ENCODE assay signal across 12 mouse cellular contexts in genomic region chr7:139528309-139529076, GRCm38 (mm10). TPM values are rescaled to one million over a fixed set of nuclear protein-coding genes. Genes with fewer than 3 reads are reported as not detected.
A peak's percentile ranks its signal among the peaks of the same experiment; 100 is the strongest.
DNase-seq lines count a peak whose midpoint lies in the region; ATAC-seq lines count a peak whose summit lies in the region.
"Had no signal": no experiment of that assay in that cellular context is flagged by ENCODE, and none has a peak within 500 bp of the region (broad histone marks: within the 10 kb centered on the region; RNA-seq: fewer than 3 reads in every experiment).

No protein-coding gene starts in this region.

- DNase-seq in ovary, adult 18-20 months (ENCODE audit: low spot score): peak; percentile 22
- DNase-seq in ovary, postnatal 10 days (ENCODE audit: low spot score): no peak
- DNase-seq in forebrain, embryonic 11.5 days (ENCODE audit: low spot score): peak; percentile 87
- DNase-seq in midbrain, embryonic 11.5 days (ENCODE audit: low spot score, missing footprints): peak; percentile 97
- DNase-seq in spleen, adult 18-20 months: no peak
- no peak for DNase-seq in frontal cortex, adult 2 months (ENCODE audit: extremely low spot score in 1 of 2, low spot score in 1 of 2)
- DNase-seq in heart, postnatal 36 days: no peak
- DNase-seq: liver, embryonic 13.5 days had no signal

- peak overlapping the region; percentile 31; the same call in 1 of the 2 replicates for H3K27ac ChIP-seq in forebrain, embryonic 11.5 days (ENCODE audit: low read depth, low read length)
- H3K27ac ChIP-seq in midbrain, embryonic 11.5 days (ENCODE audit: low read depth, low read length): peak overlapping the region; percentile 67
- H3K27ac ChIP-seq: heart, embryonic 15.5 days; layer of hippocampus, adult 2 months; liver, embryonic 13.5 days had no signal

- H3K9ac ChIP-seq in forebrain, embryonic 11.5 days (ENCODE audit: low read length): no peak overlapping the region; the same call in 1 of the 2 replicates
- H3K9ac ChIP-seq in midbrain, embryonic 11.5 days (ENCODE audit: low read length): no peak overlapping the region
- H3K9ac ChIP-seq: heart, embryonic 15.5 days; liver, embryonic 13.5 days had no signal

- intact Hi-C loops in heart, postnatal 36 days (cut with DNase I): no loop called here

- H3K4me2 ChIP-seq in forebrain, embryonic 11.5 days (ENCODE audit: low read depth, low read length, severe bottlenecking): no peak overlapping the region
- peak overlapping the region; percentile 7; the same call in 1 of the 2 replicates for H3K4me2 ChIP-seq in midbrain, embryonic 11.5 days
- H3K4me2 ChIP-seq: heart, embryonic 15.5 days; liver, embryonic 13.5 days had no signal

- no peak overlapping the region for H3K4me3 ChIP-seq in forebrain, embryonic 11.5 days (ENCODE audit: low read depth, low read length)
- H3K4me3 ChIP-seq in midbrain, embryonic 11.5 days (ENCODE audit: low read depth, low read length): no peak overlapping the region
- H3K4me3 ChIP-seq: heart, embryonic 15.5 days; layer of hippocampus, adult 2 months; liver, embryonic 13.5 days; myocyte had no signal

- 8% methylated on average over 15 of the region's 15 CpGs for WGBS in forebrain, embryonic 11.5 days
- WGBS in midbrain, embryonic 11.5 days: 9% methylated on average over 15 of the region's 15 CpGs

- peaks cover 77% of the 10 kb centered on the region for H3K27me3 ChIP-seq in forebrain, embryonic 11.5 days (ENCODE audit: control insufficient read depth, insufficient read depth, low read length)
- peaks cover 77% of the 10 kb centered on the region for H3K27me3 ChIP-seq in midbrain, embryonic 11.5 days (ENCODE audit: control insufficient read depth, insufficient read depth, low read length)
- H3K27me3 ChIP-seq: heart, embryonic 15.5 days; liver, embryonic 13.5 days had no signal

- H3K36me3 ChIP-seq in forebrain, embryonic 11.5 days (ENCODE audit: control insufficient read depth, insufficient read depth, low read length): no peaks in the 10 kb centered on the region
- H3K36me3 ChIP-seq in midbrain, embryonic 11.5 days (ENCODE audit: control insufficient read depth, insufficient read depth, low read length): no peaks in the 10 kb centered on the region
- H3K36me3 ChIP-seq: liver, embryonic 13.5 days had no signal

- H3K4me1 ChIP-seq in forebrain, embryonic 11.5 days (replicated peaks; ENCODE audit: control insufficient read depth, insufficient read depth, low read length): peaks cover 17% of the 10 kb centered on the region
- H3K4me1 ChIP-seq in midbrain, embryonic 11.5 days (ENCODE audit: control insufficient read depth, insufficient read depth, low read length): peaks cover 26% of the 10 kb centered on the region
- H3K4me1 ChIP-seq: heart, embryonic 15.5 days; liver, embryonic 13.5 days had no signal

- H3K9me3 ChIP-seq in forebrain, embryonic 11.5 days (ENCODE audit: control insufficient read depth, low read length): no peaks in the 10 kb centered on the region
- no peaks in the 10 kb centered on the region for H3K9me3 ChIP-seq in midbrain, embryonic 11.5 days (ENCODE audit: control insufficient read depth, low read length)
- H3K9me3 ChIP-seq: heart, embryonic 15.5 days; liver, embryonic 13.5 days had no signal

- ATAC-seq in forebrain, embryonic 11.5 days (replicated peaks; ENCODE audit: low FRiP score): peak; percentile 92
- ATAC-seq in midbrain, embryonic 11.5 days (ENCODE audit: low FRiP score): peak; percentile 96

RNA-seq across cellular contexts. Expression of gene Nkx6-2, which starts 54.1 kb away (rescaled TPM):
- polyA plus RNA-seq in forebrain, embryonic 11.5 days (2014; fragmentation: Nextera tagmentation; extraction: Ambion mirVana): 6.4 and 7.2 TPM in 2 replicates
- 48.3 and 54.7 TPM in 2 replicates for polyA plus RNA-seq in midbrain, embryonic 11.5 days (2014; fragmentation: Nextera tagmentation; extraction: Ambion mirVana)
- polyA plus RNA-seq in frontal cortex, adult 2 months (2012; rRNA removed): 9.2 and 11.4 TPM in 2 replicates
- total RNA-seq in heart, postnatal 36 days (2021): not detected
- total RNA-seq: G1E had no signal
- polyA plus RNA-seq: G1E, myocyte had no signal

Comparison
In these comparisons a context has a peak if more than half of its experiments do, and no peak if none do; other contexts are left out.
1. DNase-seq: peak in ovary, adult 18-20 months (single experiment), forebrain, embryonic 11.5 days (single experiment) and midbrain, embryonic 11.5 days (single experiment); none in ovary, postnatal 10 days (single experiment), spleen, adult 18-20 months (0 of 2), frontal cortex, adult 2 months (0 of 2) and heart, postnatal 36 days (0 of 2).